Mouse (Mus musculus): ENCODE data around the gene Rp2.

DNA sequence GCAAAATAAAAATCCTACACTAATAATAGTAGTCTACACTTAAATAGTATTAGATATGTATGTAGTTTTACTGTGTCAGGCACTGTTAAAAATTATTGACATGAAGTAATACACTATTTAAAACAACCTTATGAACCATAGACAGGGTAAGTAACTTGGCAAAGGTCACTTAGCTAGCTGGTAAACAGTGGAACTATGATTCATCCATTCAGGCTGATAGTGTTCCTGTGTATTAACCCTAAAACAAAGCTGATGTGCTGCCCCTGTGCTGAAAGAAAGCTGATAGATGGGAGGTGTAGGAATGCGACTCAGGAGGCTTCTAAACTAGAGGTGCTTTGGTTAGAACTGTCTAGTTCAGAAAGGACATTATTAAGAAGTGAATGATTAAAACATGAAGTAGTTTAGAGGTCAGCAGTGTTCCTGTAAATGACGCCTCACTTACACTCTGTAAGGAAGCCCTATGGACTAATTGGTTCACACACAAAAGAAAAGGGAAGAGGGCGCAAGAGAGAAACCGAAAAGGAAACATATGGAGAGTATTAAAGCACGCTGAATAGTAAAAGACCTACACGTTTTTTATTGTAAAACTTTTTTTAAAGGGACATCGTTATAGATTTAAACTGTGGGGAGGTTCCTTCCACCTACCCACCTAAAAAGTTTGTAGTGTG is 15.2 kb downstream of the Rp2 start:
- TF ChIP-seq CTCF (IDR thresholded peaks at IDR 0.05; ENCODE audit: insufficient read depth, low read depth, low read length) (no peak), POLR2A (IDR thresholded peaks at IDR 0.05; ENCODE audit: insufficient read depth, low read depth, low read length) (no peak)

All from olfactory bulb, adult 2 months (tissue).